Mouse (Mus musculus): ENCODE data around the gene Zfp106. TPM values are rescaled to one million over a fixed set of nuclear protein-coding genes. Genes with fewer than 3 reads are reported as not detected.
"Not testable (repeated sequence)": the region's sequence is repeated elsewhere in the genome, so short reads cannot be mapped to it uniquely, and the experiment has no call there.

Gene Zfp106
- polyA plus RNA-seq, 1 experiment from 2014 or later = 46.6 TPM

DNA sequence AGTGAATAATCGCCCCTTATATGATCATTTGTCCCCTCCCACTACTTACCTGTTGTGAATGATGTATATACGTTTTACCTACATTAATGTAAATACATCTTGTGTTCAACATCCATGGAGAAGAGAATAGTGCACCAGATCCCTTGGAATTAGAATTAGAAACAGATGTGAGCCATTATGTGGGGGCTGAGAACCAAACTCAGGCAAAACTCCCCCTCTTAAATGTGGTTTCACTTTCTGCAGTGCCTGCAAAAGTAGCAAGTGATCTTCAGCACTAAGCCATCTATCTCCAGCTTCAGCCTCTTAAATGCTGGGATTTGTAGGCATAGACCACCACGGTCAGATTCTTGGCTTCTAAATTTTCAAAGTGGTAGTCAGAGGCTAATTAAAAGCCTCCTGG is 11.5 kb upstream of the Zfp106 start:
- no peak overlapping the region for H3K9ac ChIP-seq
- no peaks in the 10 kb centered on the region for H3K27me3 ChIP-seq
- H3K27ac ChIP-seq (replicated peaks) = 0 out of 2 replicates have a peak overlapping the region, but pooled peaks have one; percentile 17
- H3K4me3 ChIP-seq (replicated peaks) = no peak overlapping the region
- no peak overlapping the region for H3K4me2 ChIP-seq (replicated peaks)
- H3K36me3 ChIP-seq = 0 out of 2 replicates have a peak, but pooled peaks cover 7% of the 10 kb centered on the region
- ATAC-seq (ENCODE audit: insufficient number of reproducible peaks, low FRiP score, low TSS enrichment, low read depth) = no peak
- H3K9me3 ChIP-seq (replicated peaks) = no peaks in the 10 kb centered on the region
- 48% methylated on average over 3 of the region's 3 CpGs for WGBS
- H3K4me1 ChIP-seq = peaks cover 20% of the 10 kb centered on the region; the same call in 1 of the 2 replicates

DNA sequence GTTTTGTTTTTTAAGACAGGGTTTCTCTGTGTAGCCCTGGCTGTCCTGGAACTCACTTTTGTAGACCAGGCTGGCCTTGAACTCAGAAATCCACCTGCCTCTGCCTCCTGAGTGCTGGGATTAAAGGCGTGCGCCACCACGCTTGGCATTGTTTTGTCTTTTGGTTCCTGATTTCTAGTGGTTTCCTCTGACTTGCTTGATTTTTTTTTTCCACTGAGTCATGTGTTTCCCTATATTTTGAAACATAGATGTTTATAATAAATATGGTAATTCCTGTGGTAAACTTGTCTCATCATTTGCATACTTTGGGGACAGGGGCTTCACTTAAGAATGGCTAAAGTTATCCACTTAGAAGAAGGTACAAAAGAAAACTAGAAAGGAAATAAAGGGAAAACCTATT is 8.5 kb upstream of the Zfp106 start:
- H3K27ac ChIP-seq (replicated peaks); H3K4me3 ChIP-seq (replicated peaks); H3K27me3 ChIP-seq; H3K9ac ChIP-seq; H3K9me3 ChIP-seq (replicated peaks); H3K4me2 ChIP-seq (replicated peaks); H3K36me3 ChIP-seq; ATAC-seq (ENCODE audit: insufficient number of reproducible peaks, low FRiP score, low TSS enrichment, low read depth): not testable (repeated sequence)
- peaks cover 25% of the 10 kb centered on the region; the same call in 1 of the 2 replicates for H3K4me1 ChIP-seq
- 94% methylated on average over 3 of the region's 3 CpGs for WGBS

DNA sequence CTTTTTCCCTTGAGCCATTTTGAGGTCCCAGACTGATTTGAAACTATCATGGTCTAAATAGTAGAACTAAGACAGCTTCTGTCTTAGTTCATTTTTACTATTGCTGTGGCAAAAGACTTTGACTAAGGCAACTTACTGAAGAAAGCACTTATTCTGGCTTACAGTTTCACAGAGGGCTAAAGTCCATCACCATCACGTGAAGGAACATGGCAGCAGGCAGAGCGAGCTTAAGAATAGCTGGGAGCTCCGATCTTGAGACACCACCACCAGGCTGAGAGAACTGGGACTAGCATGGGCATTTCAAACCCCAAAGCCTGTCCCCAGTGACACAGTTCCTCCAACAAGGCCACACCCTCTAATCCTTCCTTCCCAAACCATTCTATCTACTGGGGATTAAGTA is 7.4 kb upstream of the Zfp106 start:
- Histone ChIP-seq H3K4me2 (replicated peaks) (no peak overlapping the region), H3K9ac (no peak overlapping the region), H3K27ac (replicated peaks) (no peak overlapping the region), H3K4me3 (replicated peaks) (no peak overlapping the region), H3K27me3 (no peaks in the 10 kb centered on the region), H3K9me3 (replicated peaks) (no peaks in the 10 kb centered on the region), H3K4me1 (peaks cover 22% of the 10 kb centered on the region; the same call in 1 of the 2 replicates), H3K36me3 (0 out of 2 replicates have a peak, but pooled peaks cover 7% of the 10 kb centered on the region)
- 89% methylated on average over 3 of the region's 3 CpGs for WGBS
- no peak for ATAC-seq (ENCODE audit: insufficient number of reproducible peaks, low FRiP score, low TSS enrichment, low read depth)

DNA sequence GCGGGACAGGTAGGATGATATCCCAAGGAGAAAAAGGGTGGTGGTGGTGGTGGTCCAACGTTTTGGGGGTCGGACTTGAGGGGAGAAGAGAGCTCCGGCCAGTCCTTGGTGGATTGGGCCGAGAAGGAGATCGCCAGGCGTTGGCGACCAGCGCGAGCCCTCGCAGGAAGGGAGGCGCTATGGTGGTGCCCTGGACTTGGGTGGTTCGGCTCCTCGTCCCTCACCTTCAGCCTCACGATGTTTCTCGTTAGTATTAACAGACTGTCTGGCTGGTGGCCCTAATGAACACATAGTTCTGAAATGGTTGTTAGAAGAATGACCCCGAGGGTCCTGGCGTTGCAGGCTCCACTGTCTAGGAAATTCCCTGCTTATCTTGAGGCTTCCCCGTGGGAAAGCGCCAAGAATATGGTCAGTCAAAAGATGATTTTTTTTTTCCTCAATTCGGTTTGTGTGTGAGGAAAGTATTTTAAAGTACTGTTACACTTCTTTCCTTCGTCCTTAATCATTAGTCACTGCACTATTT is 4.2 kb upstream of the Zfp106 start:
- Histone ChIP-seq H3K27me3 (no peaks in the 10 kb centered on the region), H3K9ac (peak overlapping the region; percentile 73), H3K4me3 (replicated peaks) (peak overlapping the region; percentile 82), H3K4me1 (peaks cover 8% of the 10 kb centered on the region; the same call in 1 of the 2 replicates), H3K4me2 (replicated peaks) (peak overlapping the region; percentile 58), H3K27ac (replicated peaks) (peak overlapping the region; percentile 94), H3K9me3 (replicated peaks) (no peaks in the 10 kb centered on the region), H3K36me3 (0 out of 2 replicates have a peak, but pooled peaks cover 7% of the 10 kb centered on the region)
- 1% methylated on average over 22 of the region's 22 CpGs for WGBS
- peak; percentile 41 for ATAC-seq (ENCODE audit: insufficient number of reproducible peaks, low FRiP score, low TSS enrichment, low read depth)

DNA sequence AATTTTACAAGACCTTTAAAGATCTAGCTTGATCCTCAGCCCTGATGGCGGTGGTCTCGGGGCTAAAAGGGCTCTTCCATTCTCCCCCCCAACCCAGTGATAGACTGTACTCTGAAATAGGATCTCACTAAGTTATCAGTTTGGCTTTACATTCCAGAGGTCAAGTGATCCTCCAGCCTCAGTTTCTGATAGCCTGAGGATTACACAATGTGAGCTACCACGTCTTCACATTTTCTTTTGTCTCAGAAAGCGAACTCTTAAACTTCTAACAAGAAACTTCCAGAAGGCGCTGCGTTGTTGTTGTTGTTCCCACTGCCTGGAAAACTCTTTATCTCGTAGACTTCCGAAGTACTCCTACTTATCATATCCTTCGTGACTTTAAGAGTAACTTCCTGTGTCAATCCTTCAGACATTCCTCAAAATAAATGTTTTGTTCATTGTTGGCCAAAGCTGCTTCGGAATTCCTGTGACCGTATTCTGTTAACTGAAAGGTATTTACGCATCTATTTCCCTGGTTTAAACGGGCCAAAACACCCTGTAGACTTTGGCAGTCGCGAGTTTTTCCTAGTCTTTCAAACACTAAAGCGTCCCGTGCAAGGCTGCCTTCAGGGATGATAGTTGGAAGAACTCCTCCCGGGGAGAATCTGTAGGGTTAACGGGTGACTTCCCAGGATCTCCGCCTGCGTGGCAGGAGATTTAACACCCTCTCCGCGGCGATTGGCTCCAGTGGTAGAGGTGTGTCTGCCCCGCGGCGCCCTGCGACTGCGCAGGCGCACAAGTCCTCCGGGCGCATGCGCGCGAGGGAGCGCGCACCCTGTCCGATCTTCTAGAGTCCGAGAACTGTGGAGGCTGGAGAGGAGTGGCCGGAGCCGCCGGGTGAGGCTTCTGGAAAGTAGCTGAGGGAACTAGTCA is 3.5 kb upstream of the Zfp106 start, which contains the start of gene Snap23:
Gene Snap23 (plus strand): TSS at position 786 of the 912 bp plus-strand sequence.
- peak within 1 kb of the TSS; percentile 73 for H3K9ac ChIP-seq
- no peaks in the 10 kb centered on the region for H3K27me3 ChIP-seq
- H3K27ac ChIP-seq (replicated peaks) = peak within 1 kb of the TSS; percentile 94
- ATAC-seq (ENCODE audit: insufficient number of reproducible peaks, low FRiP score, low TSS enrichment, low read depth) = peak; percentile 94
- WGBS = 1% methylated on average over 42 of the region's 42 CpGs
- peak within 1 kb of the TSS; percentile 82 for H3K4me3 ChIP-seq (replicated peaks)
- peaks cover 12% of the 10 kb centered on the region; the same call in 1 of the 2 replicates for H3K4me1 ChIP-seq
- no peaks in the 10 kb centered on the region for H3K9me3 ChIP-seq (replicated peaks)
- peak within 1 kb of the TSS; percentile 58 for H3K4me2 ChIP-seq (replicated peaks)
- 0 out of 2 replicates have a peak, but pooled peaks cover 7% of the 10 kb centered on the region for H3K36me3 ChIP-seq

DNA sequence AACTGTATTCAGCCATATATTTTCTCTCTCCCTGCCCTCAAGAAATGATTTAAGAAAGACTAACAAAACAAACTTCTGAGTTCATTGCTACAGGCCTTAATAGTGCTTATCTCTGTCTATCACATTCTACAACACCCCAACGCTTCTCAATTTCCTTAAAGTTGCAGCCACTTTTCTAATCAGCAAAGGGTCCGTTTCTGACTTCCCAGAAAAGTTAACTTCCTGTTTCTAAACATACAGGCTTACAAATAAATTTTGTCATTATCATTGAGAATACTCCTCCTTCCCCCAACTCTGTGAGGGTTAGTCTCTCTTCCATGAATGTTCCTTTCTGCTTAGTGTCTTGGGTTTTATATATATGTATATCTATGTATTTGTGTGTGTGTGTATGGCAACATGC is 1.7 kb upstream of the Zfp106 start:
- H3K4me3 ChIP-seq (replicated peaks) = no peak overlapping the region
- no peaks in the 10 kb centered on the region for H3K36me3 ChIP-seq
- H3K9ac ChIP-seq = no peak overlapping the region
- ATAC-seq (ENCODE audit: insufficient number of reproducible peaks, low FRiP score, low TSS enrichment, low read depth) = no peak
- peaks cover 17% of the 10 kb centered on the region; the same call in 1 of the 2 replicates for H3K4me1 ChIP-seq
- H3K9me3 ChIP-seq (replicated peaks) = no peaks in the 10 kb centered on the region
- no peaks in the 10 kb centered on the region for H3K27me3 ChIP-seq
- H3K4me2 ChIP-seq (replicated peaks) = no peak overlapping the region
- WGBS = 82% methylated on average over 2 of the region's 2 CpGs
- no peak overlapping the region for H3K27ac ChIP-seq (replicated peaks)

DNA sequence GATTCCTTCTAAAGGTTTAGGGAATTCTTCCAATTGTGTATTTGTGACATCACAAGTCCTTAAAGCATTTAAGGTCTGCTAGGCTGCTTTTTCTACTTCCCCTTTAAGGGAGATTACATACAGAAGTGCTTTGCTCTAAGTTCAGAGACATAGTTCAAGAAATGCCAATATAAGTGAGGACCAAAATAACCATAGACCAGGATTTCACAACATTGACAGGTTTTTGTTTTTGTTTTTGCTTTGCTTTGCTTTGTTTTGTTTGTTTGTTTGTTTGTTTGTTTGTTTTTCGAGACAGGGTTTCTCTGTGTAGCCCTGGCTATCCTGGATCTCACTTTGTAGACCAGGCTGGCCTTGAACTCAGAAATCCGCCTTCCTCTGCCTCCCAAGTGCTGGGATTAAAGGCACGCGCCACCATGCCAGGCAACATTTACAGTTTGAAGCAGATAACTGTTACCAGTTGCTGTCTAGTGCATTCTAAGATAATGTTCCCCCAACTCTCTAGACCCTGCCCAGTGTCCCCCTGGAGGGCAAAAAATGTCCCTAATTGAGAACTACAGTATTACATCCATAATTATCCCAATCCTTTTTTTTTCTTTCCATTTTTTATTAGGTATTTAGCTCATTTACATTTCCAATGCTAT is 1.0 kb upstream of the Zfp106 start:
- not testable (repeated sequence) for ATAC-seq (ENCODE audit: insufficient number of reproducible peaks, low FRiP score, low TSS enrichment, low read depth); H3K9me3 ChIP-seq (replicated peaks); H3K27me3 ChIP-seq; H3K4me3 ChIP-seq (replicated peaks); H3K27ac ChIP-seq (replicated peaks); H3K4me2 ChIP-seq (replicated peaks); H3K36me3 ChIP-seq; H3K9ac ChIP-seq
- H3K4me1 ChIP-seq = peaks cover 17% of the 10 kb centered on the region; the same call in 1 of the 2 replicates
- 92% methylated on average over 4 of the region's 4 CpGs for WGBS

DNA sequence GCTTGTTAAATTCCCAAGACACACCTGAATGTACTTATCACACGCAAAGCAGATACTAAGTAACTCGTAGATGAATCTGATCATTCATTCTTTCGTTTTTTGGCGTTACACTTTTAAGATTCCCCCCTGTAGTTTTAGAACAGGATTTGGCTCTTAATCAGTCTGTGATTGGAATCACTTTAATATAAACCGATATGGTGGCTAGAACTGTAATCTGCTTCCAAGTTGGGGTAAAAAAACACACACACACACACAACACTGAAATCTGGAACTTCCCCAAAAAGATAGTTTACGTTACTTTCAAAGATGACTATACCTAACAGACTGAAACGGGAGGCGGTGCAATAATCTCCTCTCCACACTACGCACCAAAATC is 796 bp downstream of the Zfp106 start:
- Histone ChIP-seq H3K4me2 (replicated peaks) (peak overlapping the region; percentile 69), H3K9ac (peak overlapping the region; percentile 94), H3K4me3 (replicated peaks) (peak overlapping the region; percentile 93), H3K27ac (replicated peaks) (no peak overlapping the region), H3K36me3 (no peaks in the 10 kb centered on the region), H3K9me3 (replicated peaks) (no peaks in the 10 kb centered on the region), H3K27me3 (no peaks in the 10 kb centered on the region), H3K4me1 (peaks cover 9% of the 10 kb centered on the region; the same call in 1 of the 2 replicates)
- no peak for ATAC-seq (ENCODE audit: insufficient number of reproducible peaks, low FRiP score, low TSS enrichment, low read depth)
- 22% methylated on average over 9 of the region's 9 CpGs for WGBS

DNA sequence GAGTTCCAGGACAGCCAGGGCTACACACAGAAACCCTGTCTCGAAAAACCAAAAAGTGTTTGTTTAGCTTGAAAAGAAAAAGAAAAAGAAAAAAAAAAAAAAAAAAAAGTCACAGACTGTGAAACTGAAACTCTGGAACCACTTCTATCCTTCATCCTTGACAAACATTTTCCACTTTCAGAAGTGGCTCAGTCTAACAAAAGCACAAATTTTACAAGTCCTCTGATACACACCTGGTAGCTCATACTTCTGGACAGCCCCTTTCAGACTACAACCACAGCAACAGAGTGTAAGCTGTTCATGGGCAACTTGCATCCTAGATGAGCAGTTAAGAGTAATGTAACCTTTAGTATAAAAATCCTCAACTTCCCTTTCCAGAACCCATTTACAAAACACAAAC is 2.1 kb downstream of the Zfp106 start:
- Histone ChIP-seq H3K36me3 (no peaks in the 10 kb centered on the region), H3K4me1 (peaks cover 9% of the 10 kb centered on the region; the same call in 1 of the 2 replicates), H3K4me2 (replicated peaks) (no peak overlapping the region), H3K9me3 (replicated peaks) (no peaks in the 10 kb centered on the region), H3K27me3 (no peaks in the 10 kb centered on the region), H3K27ac (replicated peaks) (no peak overlapping the region), H3K9ac (no peak overlapping the region), H3K4me3 (replicated peaks) (no peak overlapping the region)
- 94% methylated on average over 1 of the region's 1 CpGs for WGBS
- no peak for ATAC-seq (ENCODE audit: insufficient number of reproducible peaks, low FRiP score, low TSS enrichment, low read depth)

DNA sequence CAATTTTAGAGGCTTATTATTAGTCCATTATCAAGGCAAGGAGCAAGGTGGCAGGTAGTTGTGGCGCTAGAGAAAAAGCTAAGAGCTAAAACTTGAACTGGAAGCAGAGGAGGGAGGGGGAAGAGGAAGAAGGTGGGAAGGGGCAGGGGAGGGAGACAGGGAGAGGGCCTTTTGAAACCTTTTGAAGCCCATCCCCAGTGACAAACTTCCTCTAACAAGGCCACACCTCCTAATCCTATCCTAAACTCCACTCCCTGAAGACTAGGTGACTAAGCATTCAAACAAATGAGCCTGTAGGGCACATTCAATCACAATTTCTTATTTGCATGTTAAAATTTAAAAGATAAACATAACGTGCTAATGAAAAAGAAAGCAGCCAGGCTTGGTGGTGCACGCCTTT is 4.8 kb downstream of the Zfp106 start:
- Histone ChIP-seq H3K4me1 (peaks cover 9% of the 10 kb centered on the region; the same call in 1 of the 2 replicates), H3K9ac (no peak overlapping the region), H3K4me2 (replicated peaks) (no peak overlapping the region), H3K27me3 (no peaks in the 10 kb centered on the region), H3K27ac (replicated peaks) (no peak overlapping the region), H3K4me3 (replicated peaks) (no peak overlapping the region), H3K36me3 (0 out of 2 replicates have a peak, but pooled peaks cover 3% of the 10 kb centered on the region), H3K9me3 (replicated peaks) (no peaks in the 10 kb centered on the region)
- 78% methylated on average over 3 of the region's 3 CpGs for WGBS
- no peak for ATAC-seq (ENCODE audit: insufficient number of reproducible peaks, low FRiP score, low TSS enrichment, low read depth)

DNA sequence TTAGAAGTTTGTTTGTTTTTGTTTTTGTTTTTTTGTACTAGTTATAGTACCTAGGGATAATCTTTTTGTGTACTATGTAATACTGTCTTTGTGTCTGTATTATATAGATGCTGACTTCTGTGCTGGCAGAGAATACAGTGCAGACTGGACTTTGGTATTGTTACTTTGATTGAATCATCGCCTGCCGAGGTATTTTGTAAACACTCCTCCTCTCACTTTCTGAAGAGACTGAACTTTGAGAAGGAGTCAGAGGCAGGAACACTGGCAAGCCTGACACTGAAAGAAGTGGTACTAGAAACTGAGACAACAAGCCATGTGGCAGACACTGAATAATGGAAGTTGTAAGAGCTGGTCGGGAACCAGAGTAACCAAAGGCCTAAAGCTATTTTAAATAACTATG is 6.8 kb downstream of the Zfp106 start:
- no peak overlapping the region for H3K27ac ChIP-seq (replicated peaks)
- H3K36me3 ChIP-seq = peaks cover 17% of the 10 kb centered on the region
- H3K9ac ChIP-seq = no peak overlapping the region
- no peak overlapping the region for H3K4me3 ChIP-seq (replicated peaks)
- H3K9me3 ChIP-seq (replicated peaks) = no peaks in the 10 kb centered on the region
- H3K4me2 ChIP-seq (replicated peaks) = no peak overlapping the region
- H3K27me3 ChIP-seq = no peaks in the 10 kb centered on the region
- peaks cover 2% of the 10 kb centered on the region; the same call in 1 of the 2 replicates for H3K4me1 ChIP-seq
- ATAC-seq (ENCODE audit: insufficient number of reproducible peaks, low FRiP score, low TSS enrichment, low read depth) = no peak
- WGBS = 71% methylated on average over 3 of the region's 3 CpGs

All from embryonic facial prominence, embryonic 15.5 days (tissue).